20 mouse cellular contexts compared by ENCODE assay signal in the genomic region with DNA sequence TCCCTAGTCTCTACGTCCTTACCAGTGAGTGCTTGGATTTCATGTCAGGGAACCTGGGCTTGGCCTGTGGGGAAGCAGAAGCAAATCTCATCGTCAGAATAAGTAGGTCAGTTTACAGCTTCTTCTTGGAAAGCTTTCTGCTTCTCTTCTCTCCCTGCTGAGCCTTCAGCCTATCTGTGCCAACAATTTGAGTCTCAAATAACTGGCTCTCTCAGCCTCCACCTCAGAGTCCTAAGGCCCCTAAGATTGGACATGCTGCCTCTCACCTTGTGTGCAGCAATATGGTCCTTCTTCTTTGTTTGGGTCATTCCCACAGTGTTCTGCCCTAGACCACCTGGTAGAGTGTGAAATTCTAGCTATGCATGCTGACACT.
DNase-seq lines count a peak whose midpoint lies in the region; ATAC-seq and TF ChIP-seq lines count a peak whose summit lies in the region.
"Had no signal": no experiment of that assay in that cellular context is flagged by ENCODE, and none has a peak within 500 bp of the region (broad histone marks: within the 10 kb centered on the region; RNA-seq: fewer than 3 reads in every experiment).

No protein-coding gene starts in this region.

- H3K4me2 ChIP-seq in midbrain, postnatal 0 days (ENCODE audit: low read depth, low read length, poor library complexity, severe bottlenecking): no peak overlapping the region
- H3K4me2 ChIP-seq in midbrain, embryonic 14.5 days (ENCODE audit: low read length): no peak overlapping the region
- H3K4me2 ChIP-seq: forebrain, embryonic 13.5 days; heart, embryonic 15.5 days; neural tube, embryonic 13.5 days had no signal

- intact Hi-C loops in gastrocnemius, adult 2 months (cut with DNase I): no loop called here

- H3K4me1 ChIP-seq in midbrain, postnatal 0 days (ENCODE audit: insufficient read depth, low read length): no peaks in the 10 kb centered on the region
- no peaks in the 10 kb centered on the region for H3K4me1 ChIP-seq in midbrain, embryonic 14.5 days (ENCODE audit: control insufficient read depth, insufficient read depth, low read length)
- H3K4me1 ChIP-seq: forebrain, embryonic 13.5 days; heart, embryonic 15.5 days; midbrain, embryonic 10.5 days; neural tube, embryonic 13.5 days had no signal

- ATAC-seq in midbrain, postnatal 0 days (ENCODE audit: low FRiP score): no peak
- ATAC-seq in midbrain, embryonic 14.5 days (ENCODE audit: low FRiP score, low TSS enrichment): no peak
- ATAC-seq: forebrain, embryonic 13.5 days; intestine, postnatal 0 days; Patski had no signal

- TF ChIP-seq CTCF in midbrain, postnatal 0 days (IDR thresholded peaks at IDR 0.05): no peak
- TF ChIP-seq CTCF in gastrocnemius, adult 2 months (IDR thresholded peaks at IDR 0.05): no peak

- peak; percentile 27 for DNase-seq in midbrain, postnatal 0 days (ENCODE audit: low spot score)
- DNase-seq in midbrain, embryonic 14.5 days: no peak
- DNase-seq in cerebellum, adult 18-20 months: peak; percentile 83 to 93
- DNase-seq in cerebellum, postnatal 36 days: peak; percentile 78 to 87
- peak; percentile 34 for DNase-seq in telencephalon, adult 2 months (ENCODE audit: low read depth, low spot score)
- no peak for DNase-seq in adrenal gland, adult 18-20 months (ENCODE audit: low spot score in 2 of 2)
- no peak for DNase-seq in gastrocnemius, adult 2 months
- DNase-seq: adrenal gland, postnatal 36 days; gastrocnemius, postnatal 14 days; heart, adult 2 months; liver; lung, adult 18-20 months; lung, postnatal 4 days had no signal

- 64% methylated on average over 2 of the region's 2 CpGs for WGBS in midbrain, postnatal 0 days
- WGBS in midbrain, embryonic 14.5 days: 61% methylated on average over 2 of the region's 2 CpGs

- no peaks in the 10 kb centered on the region for H3K9me3 ChIP-seq in midbrain, postnatal 0 days (ENCODE audit: low read length)
- no peaks in the 10 kb centered on the region for H3K9me3 ChIP-seq in midbrain, embryonic 14.5 days (ENCODE audit: control insufficient read depth, low read length)
- H3K9me3 ChIP-seq: forebrain, embryonic 13.5 days; heart, embryonic 15.5 days; midbrain, embryonic 10.5 days; neural tube, embryonic 13.5 days had no signal

- no peak overlapping the region for H3K9ac ChIP-seq in midbrain, postnatal 0 days (replicated peaks; ENCODE audit: low read length, poor library complexity, severe bottlenecking)
- no peak overlapping the region for H3K9ac ChIP-seq in midbrain, embryonic 14.5 days (replicated peaks; ENCODE audit: low read length)
- H3K9ac ChIP-seq: forebrain, embryonic 13.5 days; heart, embryonic 15.5 days; neural tube, embryonic 13.5 days had no signal

- H3K36me3 ChIP-seq in midbrain, postnatal 0 days (ENCODE audit: insufficient read depth, low read length): no peaks in the 10 kb centered on the region
- no peaks in the 10 kb centered on the region for H3K36me3 ChIP-seq in midbrain, embryonic 14.5 days (ENCODE audit: control insufficient read depth, insufficient read depth, low read length)
- H3K36me3 ChIP-seq: heart, embryonic 15.5 days; midbrain, embryonic 10.5 days; neural tube, embryonic 13.5 days had no signal

- no peaks in the 10 kb centered on the region for H3K27me3 ChIP-seq in midbrain, postnatal 0 days (ENCODE audit: insufficient read depth, low read length)
- no peaks in the 10 kb centered on the region for H3K27me3 ChIP-seq in midbrain, embryonic 14.5 days (ENCODE audit: control insufficient read depth, insufficient read depth, low read length)
- H3K27me3 ChIP-seq: forebrain, embryonic 13.5 days; heart, embryonic 15.5 days; neural tube, embryonic 13.5 days; Patski had no signal

- no peak overlapping the region for H3K4me3 ChIP-seq in midbrain, postnatal 0 days (ENCODE audit: low read depth, low read length)
- no peak overlapping the region for H3K4me3 ChIP-seq in midbrain, embryonic 14.5 days (replicated peaks; ENCODE audit: low read depth, low read length)
- no peak overlapping the region for H3K4me3 ChIP-seq in gastrocnemius, adult 2 months
- H3K4me3 ChIP-seq: forebrain, embryonic 13.5 days; heart, adult 2 months; heart, embryonic 15.5 days; layer of hippocampus, adult 2 months; midbrain, embryonic 10.5 days; neural tube, embryonic 13.5 days had no signal

- H3K27ac ChIP-seq in midbrain, postnatal 0 days (ENCODE audit: low read depth, low read length): no peak overlapping the region
- no peak overlapping the region for H3K27ac ChIP-seq in midbrain, embryonic 14.5 days (replicated peaks; ENCODE audit: low read depth, low read length)
- H3K27ac ChIP-seq in gastrocnemius, adult 2 months: no peak overlapping the region
- H3K27ac ChIP-seq: forebrain, embryonic 13.5 days; heart, adult 2 months; heart, embryonic 15.5 days; layer of hippocampus, adult 2 months; midbrain, embryonic 10.5 days; neural tube, embryonic 13.5 days had no signal

Comparison
In these comparisons a context has a peak if more than half of its experiments do, and no peak if none do; other contexts are left out.
1. DNase-seq: peak in midbrain, postnatal 0 days (single experiment), cerebellum, adult 18-20 months (2 of 2), cerebellum, postnatal 36 days (2 of 2) and telencephalon, adult 2 months (single experiment); none in midbrain, embryonic 14.5 days (single experiment), adrenal gland, adult 18-20 months (0 of 2) and gastrocnemius, adult 2 months (single experiment).